Mouse (Mus musculus): Measurements from ENCODE around the gene Mblac1. TPM values are rescaled to one million over a fixed set of nuclear protein-coding genes. Genes with fewer than 3 reads are reported as not detected.

Gene Mblac1
- total RNA-seq, 1 experiment = 2.5 TPM

GRCm38 (mm10) chr5:138187661-138188306, 6.3 kb upstream of the Mblac1 start:
- H3K4me1 ChIP-seq (ENCODE audit: control insufficient read depth in 2 of 2, insufficient read depth in 2 of 2, low read length in 2 of 2, poor library complexity in 1 of 2) = peaks cover 0 to 7% of the 10 kb centered on the region in 2 experiments; a peak in 2 of 4 replicates
- H3K9ac ChIP-seq (ENCODE audit: insufficient read depth, low read depth, low read length, poor library complexity, severe bottlenecking) = peak overlapping the region; percentile 89
- peak; percentile 77 for DNase-seq (ENCODE audit: low read depth, low spot score)
- in situ Hi-C loops (cut with MboI; ENCODE audit: low sequenced_read_pairs in 2 of 2, unreplicated experiment in 2 of 2) = no loop called here
- H3K27ac ChIP-seq (ENCODE audit: insufficient read depth, low read depth, low read length, poor library complexity, severe bottlenecking) = no peak overlapping the region
- peaks cover 10% of the 10 kb centered on the region for H3K36me3 ChIP-seq (ENCODE audit: control insufficient read depth, insufficient read depth, low read length, poor library complexity, severe bottlenecking)
- no peaks in the 10 kb centered on the region for H3K9me3 ChIP-seq (ENCODE audit: control insufficient read depth, insufficient read depth, low read depth, low read length)
- H3K4me3 ChIP-seq (ENCODE audit: insufficient read depth in 1 of 2, low read depth in 1 of 2, low read length in 2 of 2, poor library complexity in 1 of 2, severe bottlenecking in 1 of 2) = peak overlapping the region; percentile 76 to 85
- TF ChIP-seq CHD2 (IDR thresholded peaks at IDR 0.05; ENCODE audit: low read depth, low read length) (no peak), HCFC1 (IDR thresholded peaks at IDR 0.05; ENCODE audit: borderline replicate concordance, insufficient read depth, low read length) (peak; percentile 99)

DNA sequence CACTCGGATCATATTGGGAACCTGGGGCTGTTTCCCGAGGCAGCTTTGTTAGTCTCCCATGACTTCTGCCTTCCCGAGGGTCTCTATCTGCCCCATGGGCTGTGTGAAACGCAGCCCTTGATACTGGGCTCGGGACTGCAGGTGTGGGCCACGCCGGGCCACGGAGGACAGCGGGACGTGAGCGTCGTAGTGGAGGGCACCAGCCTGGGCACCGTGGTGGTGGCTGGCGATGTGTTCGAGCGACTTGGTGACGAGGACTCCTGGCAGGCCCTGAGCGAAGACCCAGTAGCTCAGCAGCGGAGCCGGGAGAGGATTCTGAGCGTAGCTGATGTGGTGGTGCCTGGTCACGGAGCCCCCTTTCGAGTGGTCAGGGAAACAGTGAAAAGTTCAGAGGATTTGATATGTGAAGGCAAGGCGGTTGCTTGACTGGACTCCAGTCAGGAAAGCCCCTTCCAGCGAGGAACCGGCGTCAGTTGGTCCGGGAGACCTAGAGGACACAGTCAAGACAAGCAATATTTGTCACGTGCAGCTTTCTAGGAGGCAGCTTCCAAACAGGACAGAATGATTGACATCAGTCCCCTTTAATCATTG, 736 bp downstream of the Mblac1 start:
- peak overlapping the region; percentile 75 for H3K9ac ChIP-seq (ENCODE audit: insufficient read depth, low read depth, low read length, poor library complexity, severe bottlenecking)
- DNase-seq (ENCODE audit: low read depth, low spot score) = no peak
- in situ Hi-C loops (cut with MboI; ENCODE audit: low sequenced_read_pairs in 2 of 2, unreplicated experiment in 2 of 2) = no loop called here
- peak overlapping the region; percentile 61 to 73 for H3K4me3 ChIP-seq (ENCODE audit: insufficient read depth in 1 of 2, low read depth in 1 of 2, low read length in 2 of 2, poor library complexity in 1 of 2, severe bottlenecking in 1 of 2)
- H3K9me3 ChIP-seq (ENCODE audit: control insufficient read depth, insufficient read depth, low read depth, low read length) = no peaks in the 10 kb centered on the region
- H3K27ac ChIP-seq (ENCODE audit: insufficient read depth, low read depth, low read length, poor library complexity, severe bottlenecking) = no peak overlapping the region
- TF ChIP-seq ZC3H11A (IDR thresholded peaks at IDR 0.05; ENCODE audit: borderline replicate concordance, low read depth, low read length) (no peak), ZNF384 (IDR thresholded peaks at IDR 0.05; ENCODE audit: low read depth, low read length) (no peak), CHD2 (IDR thresholded peaks at IDR 0.05; ENCODE audit: low read depth, low read length) (no peak), MAFK (IDR thresholded peaks at IDR 0.05; ENCODE audit: insufficient read depth, low read depth, low read length) (no peak), HCFC1 (IDR thresholded peaks at IDR 0.05; ENCODE audit: borderline replicate concordance, insufficient read depth, low read length) (no peak)
- no peaks in the 10 kb centered on the region for H3K4me1 ChIP-seq (ENCODE audit: control insufficient read depth in 2 of 2, insufficient read depth in 2 of 2, low read length in 2 of 2, poor library complexity in 1 of 2)
- H3K36me3 ChIP-seq (ENCODE audit: control insufficient read depth, insufficient read depth, low read length, poor library complexity, severe bottlenecking) = peaks cover 5% of the 10 kb centered on the region; the same call in 1 of the 2 replicates

- Histone ChIP-seq H3K4me3 (ENCODE audit: insufficient read depth in 1 of 2, low read depth in 1 of 2, low read length in 2 of 2, poor library complexity in 1 of 2, severe bottlenecking in 1 of 2) (no peak overlapping the region), H3K9ac (ENCODE audit: insufficient read depth, low read depth, low read length, poor library complexity, severe bottlenecking) (no peak overlapping the region), H3K4me1 (ENCODE audit: control insufficient read depth in 2 of 2, insufficient read depth in 2 of 2, low read length in 2 of 2, poor library complexity in 1 of 2) (no peaks in the 10 kb centered on the region), H3K36me3 (ENCODE audit: control insufficient read depth, insufficient read depth, low read length, poor library complexity, severe bottlenecking) (peaks cover 5% of the 10 kb centered on the region; the same call in 1 of the 2 replicates), H3K27ac (ENCODE audit: insufficient read depth, low read depth, low read length, poor library complexity, severe bottlenecking) (no peak overlapping the region), H3K9me3 (ENCODE audit: control insufficient read depth, insufficient read depth, low read depth, low read length) (no peaks in the 10 kb centered on the region)
- no peak for TF ChIP-seq MAFK (IDR thresholded peaks at IDR 0.05; ENCODE audit: insufficient read depth, low read depth, low read length)
- no peak for TF ChIP-seq ZNF384 (IDR thresholded peaks at IDR 0.05; ENCODE audit: low read depth, low read length)
- no peak for TF ChIP-seq HCFC1 (IDR thresholded peaks at IDR 0.05; ENCODE audit: borderline replicate concordance, insufficient read depth, low read length)
- no peak for TF ChIP-seq CHD2 (IDR thresholded peaks at IDR 0.05; ENCODE audit: low read depth, low read length)
- TF ChIP-seq ZC3H11A (IDR thresholded peaks at IDR 0.05; ENCODE audit: borderline replicate concordance, low read depth, low read length) = no peak
- DNase-seq (ENCODE audit: low read depth, low spot score) = no peak
- in situ Hi-C loops (cut with MboI; ENCODE audit: low sequenced_read_pairs in 2 of 2, unreplicated experiment in 2 of 2) = no loop called here
Measured at GRCm38 (mm10) chr5:138195463-138195862, 1.3 kb downstream of the Mblac1 start.

- H3K9me3 ChIP-seq (ENCODE audit: control insufficient read depth, insufficient read depth, low read depth, low read length) = no peaks in the 10 kb centered on the region
- TF ChIP-seq MAFK (IDR thresholded peaks at IDR 0.05; ENCODE audit: insufficient read depth, low read depth, low read length) (no peak), ZNF384 (IDR thresholded peaks at IDR 0.05; ENCODE audit: low read depth, low read length) (no peak), CHD2 (IDR thresholded peaks at IDR 0.05; ENCODE audit: low read depth, low read length) (no peak), ZC3H11A (IDR thresholded peaks at IDR 0.05; ENCODE audit: borderline replicate concordance, low read depth, low read length) (no peak), HCFC1 (IDR thresholded peaks at IDR 0.05; ENCODE audit: borderline replicate concordance, insufficient read depth, low read length) (no peak)
- no peaks in the 10 kb centered on the region for H3K4me1 ChIP-seq (ENCODE audit: control insufficient read depth in 2 of 2, insufficient read depth in 2 of 2, low read length in 2 of 2, poor library complexity in 1 of 2)
- H3K4me3 ChIP-seq (ENCODE audit: insufficient read depth in 1 of 2, low read depth in 1 of 2, low read length in 2 of 2, poor library complexity in 1 of 2, severe bottlenecking in 1 of 2) = no peak overlapping the region
- no peak overlapping the region for H3K27ac ChIP-seq (ENCODE audit: insufficient read depth, low read depth, low read length, poor library complexity, severe bottlenecking)
- no peaks in the 10 kb centered on the region for H3K36me3 ChIP-seq (ENCODE audit: control insufficient read depth, insufficient read depth, low read length, poor library complexity, severe bottlenecking)
- no peak for DNase-seq (ENCODE audit: low read depth, low spot score)
- no peak overlapping the region for H3K9ac ChIP-seq (ENCODE audit: insufficient read depth, low read depth, low read length, poor library complexity, severe bottlenecking)
- in situ Hi-C loops (cut with MboI; ENCODE audit: low sequenced_read_pairs in 2 of 2, unreplicated experiment in 2 of 2) = no loop called here
Measured at GRCm38 (mm10) chr5:138199576-138199975, 5.5 kb downstream of the Mblac1 start.

Data from ES-E14 (cell line).